Mouse (Mus musculus): Measurements from ENCODE around the gene Il13ra1. TPM values are rescaled to one million over a fixed set of nuclear protein-coding genes. Genes with fewer than 3 reads are reported as not detected.

Il13ra1 gene
- polyA plus RNA-seq, 1 experiment from 2014 or later = 24.5 TPM

GRCm38 (mm10) chrX:36195736-36196525 is 84.0 kb downstream of the Il13ra1 start, which contains the start of gene Zcchc12:
TSS of gene Zcchc12 (plus strand) at chrX:36195904.
- no peak within 1 kb of the TSS for H3K27ac ChIP-seq (replicated peaks)
- peaks cover 16% of the 10 kb centered on the region; the same call in 1 of the 2 replicates for H3K27me3 ChIP-seq (replicated peaks)
- H3K9ac ChIP-seq = peak within 1 kb of the TSS; percentile 37
- WGBS = 16% methylated on average over 27 of the region's 28 CpGs
- peak within 1 kb of the TSS; percentile 68 for H3K4me2 ChIP-seq
- no peaks in the 10 kb centered on the region for H3K36me3 ChIP-seq
- peak within 1 kb of the TSS; percentile 41 for H3K4me3 ChIP-seq
- H3K4me1 ChIP-seq = peaks cover 16% of the 10 kb centered on the region
- H3K9me3 ChIP-seq = no peaks in the 10 kb centered on the region
- ATAC-seq (ENCODE audit: extremely low read depth, insufficient number of reproducible peaks, low FRiP score, low TSS enrichment) = no peak; the same call in 1 of the 2 replicates

- Histone ChIP-seq H3K4me1 (no peaks in the 10 kb centered on the region), H3K9me3 (no peaks in the 10 kb centered on the region), H3K27ac (replicated peaks) (no peak overlapping the region), H3K4me3 (no peak overlapping the region), H3K9ac (no peak overlapping the region), H3K36me3 (no peaks in the 10 kb centered on the region), H3K27me3 (replicated peaks) (no peaks in the 10 kb centered on the region), H3K4me2 (no peak overlapping the region)
- no peak for ATAC-seq (ENCODE audit: extremely low read depth, insufficient number of reproducible peaks, low FRiP score, low TSS enrichment)
- 57% methylated on average over 2 of the region's 2 CpGs for WGBS
These were observed 97.6 kb downstream of the Il13ra1 start for GRCm38 (mm10) chrX:36209554-36209953.

GRCm38 (mm10) chrX:36211216-36211615 is 99.3 kb downstream of the Il13ra1 start:
- Histone ChIP-seq H3K27ac (replicated peaks) (no peak overlapping the region), H3K27me3 (replicated peaks) (no peaks in the 10 kb centered on the region), H3K9ac (no peak overlapping the region), H3K36me3 (no peaks in the 10 kb centered on the region), H3K4me3 (no peak overlapping the region), H3K4me2 (no peak overlapping the region), H3K9me3 (no peaks in the 10 kb centered on the region), H3K4me1 (no peaks in the 10 kb centered on the region)
- no peak for ATAC-seq (ENCODE audit: extremely low read depth, insufficient number of reproducible peaks, low FRiP score, low TSS enrichment)
- 71% methylated on average over 3 of the region's 3 CpGs for WGBS

Other genes starting within 250 kb of the Il13ra1 start
- 6.0 and 7.2 TPM in 2 replicates for gene Dock11, start 223.3 kb upstream of the Il13ra1 start, polyA plus RNA-seq (2015; fragmentation: Nextera tagmentation; extraction: Ambion mirVana)
- gene Zcchc12, start 83.8 kb downstream of the Il13ra1 start, polyA plus RNA-seq (2015; fragmentation: Nextera tagmentation; extraction: Ambion mirVana) = 5.1 and 7.2 TPM in 2 replicates
- gene Lonrf3, start 216.2 kb downstream of the Il13ra1 start, polyA plus RNA-seq (2015; fragmentation: Nextera tagmentation; extraction: Ambion mirVana) = 0.20 and 0.32 TPM in 2 replicates